Mouse (Mus musculus): ENCODE results near the gene Hydin. TPM values are rescaled to one million over a fixed set of nuclear protein-coding genes. Genes with fewer than 3 reads are reported as not detected.

The Hydin gene
- total RNA-seq, 2 experiments from 2014 or later, result 0.08 TPM

- intact Hi-C loops (cut with DNase I), result no loop called here
- no peak for DNase-seq (ENCODE audit: low spot score)
These were observed 387.6 kb downstream of the Hydin start for GRCm38 (mm10) chr8:110654075-110655060.

GRCm38 (mm10) chr8:110655827-110656226 lies 389.1 kb downstream of the Hydin start:
- intact Hi-C loops (cut with DNase I), result no loop called here
- DNase-seq (ENCODE audit: low spot score), result no peak

- intact Hi-C loops (cut with DNase I), result no loop called here
- DNase-seq (ENCODE audit: low spot score), result no peak
These were observed 390.9 kb downstream of the Hydin start for GRCm38 (mm10) chr8:110657661-110658060.

Small RNAs within 50 kb of the gene (microRNA-seq; reads per million reads assigned to microRNA genes)
- gene Gm44489, result not detected
- not detected for gene Gm47306

Other genes with a start within 250 kb of the Hydin start
- gene Chst4, start 227.2 kb upstream of the Hydin start, total RNA-seq (2021), result 1 to 10 TPM; 3.6 to 5.8 TPM
- gene Zfp612, start 187.2 kb upstream of the Hydin start, total RNA-seq (2021), result 1 to 10 TPM; 6.3 to 7.4 TPM
- not detected for gene Gm21964, start 165.8 kb upstream of the Hydin start, total RNA-seq (2021)
- not detected for gene Gm17720, start 164.2 kb upstream of the Hydin start, total RNA-seq (2021)
- gene Calb2, start 98.8 kb upstream of the Hydin start, total RNA-seq (2021), result not detected
- 1 to 10 TPM; 2.6 to 2.8 TPM for gene Cmtr2, start 51.3 kb upstream of the Hydin start, total RNA-seq (2021)

Data from heart, postnatal 25 days (tissue).